Mouse (Mus musculus) macrophage (primary cell): ENCODE results near the gene Tas2r129. TPM values are rescaled to one million over a fixed set of nuclear protein-coding genes. Genes with fewer than 3 reads are reported as not detected.
"Not testable (repeated sequence)": the region's sequence is repeated elsewhere in the genome, so short reads cannot be mapped to it uniquely, and the experiment has no call there.

Experiments
- H3K27ac ChIP-seq: fragments of 350-480 bp; formaldehyde crosslinking; 2 replicates; pipeline ENCODE4 v1.9.0; 2021
- H3K36me3 ChIP-seq: fragments of 350-480 bp; formaldehyde crosslinking; 2 replicates; pipeline ENCODE4 v1.9.0; 2021; ENCODE audit errors: inconsistent target
- H3K4me3 ChIP-seq: fragments of 350-480 bp; formaldehyde crosslinking; 2 replicates; pipeline ENCODE4 v1.9.0; 2021; ENCODE audit errors: inconsistent target
- H3K79me2 ChIP-seq: fragments of 350-480 bp; formaldehyde crosslinking; 2 replicates; pipeline ENCODE4 v1.9.0; 2021; ENCODE audit errors: inconsistent target
- WGBS: methylation state at CpG from one replicate; pipeline ENCODE4 v1.1.7; 2026; ENCODE audit warnings: inconsistent platforms; ENCODE audit not compliant: missing documents; 5-methylcytosine and 5-hydroxymethylcytosine counted together
- polyA plus RNA-seq: library from polyadenylated mRNA; stranded (reverse); fragments of 250-400 nt; gene quantifications from 3 replicates; pipeline ENCODE4 v1.2.4, GENCODE M21; 2018; ENCODE audit warnings: inconsistent platforms
- total RNA-seq, 78 experiments: library from RNA; depleted of rRNA; stranded (reverse); fragments of 250-400 nt; gene quantifications; 1 replicate in 9 of 78; 2 replicates in 24 of 78; 3 replicates in 43 of 78; 4 replicates in 2 of 78; pipeline ENCODE4 v1.2.4; 2018; ENCODE audit warnings: inconsistent platforms in 56 of 78

Tas2r129 gene
- total RNA-seq (2018; cell fraction: chromatin; rRNA removed), result not detected
- not detected for total RNA-seq (2018; cell fraction: cytosol; rRNA removed)
- not detected for total RNA-seq (2018; cell fraction: nucleus; rRNA removed)
- polyA plus RNA-seq, result not detected in 3 replicates

DNA sequence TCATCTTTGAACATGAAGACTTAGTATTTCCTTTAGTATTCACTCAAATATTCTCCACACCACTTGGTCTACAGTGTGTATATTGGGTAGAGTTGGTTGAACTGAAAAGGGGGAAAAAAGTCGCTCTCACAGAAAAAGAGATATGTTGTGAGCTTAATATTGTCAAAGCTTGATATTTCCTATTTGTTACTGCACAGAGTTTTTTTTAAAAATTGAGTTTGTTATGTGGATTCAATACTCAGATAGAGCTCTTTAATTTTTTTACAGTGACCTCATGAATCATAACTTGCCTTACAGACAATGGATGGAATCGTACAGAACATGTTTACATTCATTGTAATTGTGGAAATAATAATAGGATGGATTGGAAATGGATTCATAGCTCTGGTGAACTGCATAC, at the start of gene Tas2r129:
TSS of gene Tas2r129 (plus strand) at position 301 of the 400 bp plus-strand sequence.
- Histone ChIP-seq H3K4me3 (no peak within 1 kb of the TSS), H3K36me3 (no peaks in the 10 kb centered on the region), H3K27ac (no peak within 1 kb of the TSS), H3K79me2 (no peaks in the 10 kb centered on the region)
- WGBS, result 73% methylated on average over 2 of the region's 2 CpGs

DNA sequence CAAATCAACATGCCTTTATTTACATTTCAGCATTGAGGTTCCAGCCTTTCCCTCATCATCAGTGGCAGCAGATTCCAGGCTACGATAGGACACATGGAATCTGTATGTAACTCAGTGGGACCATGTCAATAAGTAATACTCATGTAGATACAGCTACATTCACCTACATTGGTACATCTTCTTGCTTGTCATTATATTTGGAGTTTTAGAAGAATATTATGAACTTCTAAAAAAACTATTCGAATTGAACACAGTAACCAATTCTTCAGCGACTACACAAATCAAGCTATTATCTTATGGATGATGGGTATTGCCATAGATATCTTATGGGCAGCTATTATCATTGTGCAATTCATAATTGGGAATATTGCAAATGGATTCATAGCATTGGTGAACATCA, 41.6 kb upstream of the Tas2r129 start, which contains the start of gene Tas2r125:
TSS of gene Tas2r125 (plus strand) at position 301 of the 400 bp plus-strand sequence.
- H3K27ac ChIP-seq, result no peak within 1 kb of the TSS
- H3K79me2 ChIP-seq, result no peaks in the 10 kb centered on the region
- no peaks in the 10 kb centered on the region for H3K36me3 ChIP-seq
- no peak within 1 kb of the TSS for H3K4me3 ChIP-seq
- WGBS, result 77% methylated on average over 3 of the region's 3 CpGs

DNA sequence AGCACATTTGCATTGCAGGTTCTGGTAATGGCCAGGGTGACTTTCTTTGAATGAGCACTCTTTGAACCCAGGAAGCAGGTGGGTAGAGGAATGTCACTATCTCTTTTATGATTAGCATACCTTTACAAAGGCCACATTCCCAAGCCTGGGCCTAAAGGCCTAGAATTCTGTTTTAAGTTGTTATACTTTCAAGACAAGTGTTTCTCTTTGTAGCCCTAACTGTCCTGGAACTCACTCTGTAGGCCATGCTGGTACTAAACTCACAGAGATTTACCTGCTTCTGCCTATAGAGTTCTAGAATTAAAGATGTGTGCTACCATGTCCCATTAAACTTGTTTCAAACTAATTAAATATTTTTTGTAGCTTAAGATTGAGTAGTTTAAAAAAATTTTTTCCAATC, 9.5 kb upstream of the Tas2r129 start:
- H3K79me2 ChIP-seq, H3K4me3 ChIP-seq, H3K27ac ChIP-seq, H3K36me3 ChIP-seq: not testable (repeated sequence)

DNA sequence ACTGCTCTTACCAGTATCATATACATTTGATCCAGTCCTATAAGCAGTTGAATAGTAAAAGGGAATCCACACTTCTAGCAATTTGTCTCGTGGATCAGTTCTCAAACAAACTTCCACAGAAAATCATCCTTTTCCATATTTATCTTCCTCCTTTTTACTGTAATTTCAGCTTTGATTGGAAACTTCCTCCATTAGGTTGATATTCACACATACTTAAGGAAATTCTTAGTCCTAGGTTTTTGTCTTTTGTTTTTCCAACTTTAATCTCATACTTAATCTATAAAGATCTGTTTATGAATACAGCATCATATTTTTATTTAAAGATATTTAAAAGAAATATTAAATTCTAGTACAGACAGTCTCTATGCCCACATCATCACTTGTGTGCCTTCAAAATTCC, 6.9 kb downstream of the Tas2r129 start, which contains the start of gene Tas2r131:
TSS of gene Tas2r131 (minus strand) at position 101 of the 400 bp plus-strand sequence.
- 50% methylated on average over 1 of the region's 1 CpGs for WGBS
- no peak within 1 kb of the TSS for H3K27ac ChIP-seq
- H3K4me3 ChIP-seq, result no peak within 1 kb of the TSS
- no peaks in the 10 kb centered on the region for H3K36me3 ChIP-seq
- H3K79me2 ChIP-seq, result no peaks in the 10 kb centered on the region

DNA sequence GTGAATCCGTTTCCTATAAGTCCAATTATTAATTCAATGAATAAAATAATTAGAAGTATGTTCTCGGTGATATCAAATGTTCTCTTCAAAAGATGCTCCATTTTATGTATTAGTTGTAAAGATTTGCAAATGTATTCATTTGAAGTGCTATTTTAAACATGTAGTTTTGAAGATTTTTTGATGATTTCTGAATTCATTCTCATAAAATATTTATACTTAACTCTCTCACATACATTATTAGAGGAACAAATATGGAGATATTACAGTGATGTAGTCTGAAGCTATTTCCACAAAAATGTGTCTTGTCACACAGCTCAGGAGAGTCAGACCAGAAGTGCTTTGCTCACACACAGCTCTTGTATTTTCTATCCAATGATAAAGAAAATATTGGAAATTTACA, 30.0 kb downstream of the Tas2r129 start, which contains the start of gene Tas2r109:
TSS of gene Tas2r109 (minus strand) at position 101 of the 400 bp plus-strand sequence.
- WGBS, result 65% methylated on average over 2 of the region's 2 CpGs

More for the DNA sequence above, 30.0 kb downstream of the Tas2r129 start, which contains the start of gene Tas2r109:
- no peak within 1 kb of the TSS for H3K27ac ChIP-seq
- H3K4me3 ChIP-seq, result no peak within 1 kb of the TSS
- no peaks in the 10 kb centered on the region for H3K79me2 ChIP-seq
- H3K36me3 ChIP-seq, result no peaks in the 10 kb centered on the region

Other genes starting within 250 kb of the Tas2r129 start
- not detected in 3 replicates for gene Tas2r122, start 239.2 kb upstream of the Tas2r129 start, polyA plus RNA-seq
- not detected in 3 replicates for gene Tas2r115, start 213.1 kb upstream of the Tas2r129 start, polyA plus RNA-seq
- not detected in 3 replicates for gene Tas2r124, start 196.4 kb upstream of the Tas2r129 start, polyA plus RNA-seq
- gene Tas2r102, start 189.0 kb upstream of the Tas2r129 start, polyA plus RNA-seq, result not detected in 3 replicates
- gene Tas2r136, start 172.9 kb upstream of the Tas2r129 start, polyA plus RNA-seq, result not detected in 3 replicates
- not detected in 3 replicates for gene Tas2r117, start 148.3 kb upstream of the Tas2r129 start, polyA plus RNA-seq
- gene Tas2r123, start 104.0 kb upstream of the Tas2r129 start, polyA plus RNA-seq, result not detected in 3 replicates
- not detected in 3 replicates for gene Tas2r116, start 95.7 kb upstream of the Tas2r129 start, polyA plus RNA-seq
- not detected in 3 replicates for gene Tas2r110, start 83.1 kb upstream of the Tas2r129 start, polyA plus RNA-seq
- gene Tas2r113, start 58.1 kb upstream of the Tas2r129 start, polyA plus RNA-seq, result not detected in 3 replicates
- not detected in 3 replicates for gene Tas2r125, start 41.5 kb upstream of the Tas2r129 start, polyA plus RNA-seq
- gene Tas2r131, start 6.8 kb downstream of the Tas2r129 start, polyA plus RNA-seq, result not detected in 3 replicates
- not detected in 3 replicates for gene Tas2r109, start 29.9 kb downstream of the Tas2r129 start, polyA plus RNA-seq
- gene Tas2r103, start 86.0 kb downstream of the Tas2r129 start, polyA plus RNA-seq, result not detected in 3 replicates
- gene Tas2r140, start 104.7 kb downstream of the Tas2r129 start, polyA plus RNA-seq, result not detected in 3 replicates
- 36.2 to 80.2 TPM (median 38.7 TPM) in 3 replicates for gene Smim10l1, start 153.8 kb downstream of the Tas2r129 start, polyA plus RNA-seq